Mouse (Mus musculus): Measurements from ENCODE around the gene Olfr1532-ps1. TPM values are rescaled to one million over a fixed set of nuclear protein-coding genes. Genes with fewer than 3 reads are reported as not detected.
"Not testable (repeated sequence)": the region's sequence is repeated elsewhere in the genome, so short reads cannot be mapped to it uniquely, and the experiment has no call there.

The Olfr1532-ps1 gene
- polyA plus RNA-seq (2014; fragmentation: Nextera tagmentation; extraction: Ambion mirVana): not detected in 2 replicates

GRCm38 (mm10) chr7:106907676-106908075 is at the start of gene Olfr1532-ps1:
Gene Olfr1532-ps1, plus strand, starts transcription at chr7:106908001.
- DNase-seq (no peak), ATAC-seq (ENCODE audit: low FRiP score, low TSS enrichment) (no peak)
- Histone ChIP-seq H3K36me3 (ENCODE audit: control insufficient read depth, insufficient read depth, low read length) (no peaks in the 10 kb centered on the region), H3K4me2 (ENCODE audit: low read length) (no peak within 1 kb of the TSS), H3K9me3 (ENCODE audit: control insufficient read depth, low read length) (no peaks in the 10 kb centered on the region), H3K27me3 (ENCODE audit: control insufficient read depth, insufficient read depth, low read length) (no peaks in the 10 kb centered on the region), H3K4me3 (replicated peaks; ENCODE audit: low read depth, low read length) (no peak within 1 kb of the TSS), H3K27ac (replicated peaks; ENCODE audit: low read depth, low read length) (no peak within 1 kb of the TSS), H3K4me1 (ENCODE audit: control insufficient read depth, insufficient read depth, low read length) (no peaks in the 10 kb centered on the region), H3K9ac (replicated peaks; ENCODE audit: low read length) (no peak within 1 kb of the TSS)
- WGBS: 65% methylated on average over 2 of the region's 2 CpGs

GRCm38 (mm10) chr7:106862885-106863284 is 44.9 kb upstream of the Olfr1532-ps1 start, which contains the start of gene Olfr704:
Gene Olfr704, plus strand, starts transcription at chr7:106863185.
- Histone ChIP-seq H3K27ac (replicated peaks; ENCODE audit: low read depth, low read length) (no peak within 1 kb of the TSS), H3K4me3 (replicated peaks; ENCODE audit: low read depth, low read length) (no peak within 1 kb of the TSS), H3K36me3 (ENCODE audit: control insufficient read depth, insufficient read depth, low read length) (no peaks in the 10 kb centered on the region), H3K27me3 (ENCODE audit: control insufficient read depth, insufficient read depth, low read length) (no peaks in the 10 kb centered on the region), H3K4me2 (ENCODE audit: low read length) (no peak within 1 kb of the TSS), H3K9me3 (ENCODE audit: control insufficient read depth, low read length) (no peaks in the 10 kb centered on the region), H3K9ac (replicated peaks; ENCODE audit: low read length) (no peak within 1 kb of the TSS), H3K4me1 (ENCODE audit: control insufficient read depth, insufficient read depth, low read length) (no peaks in the 10 kb centered on the region)
- DNase-seq: no peak
- ATAC-seq (ENCODE audit: low FRiP score, low TSS enrichment): no peak

- no peaks in the 10 kb centered on the region for H3K36me3 ChIP-seq (ENCODE audit: control insufficient read depth, insufficient read depth, low read length)
- H3K4me1 ChIP-seq (ENCODE audit: control insufficient read depth, insufficient read depth, low read length): no peaks in the 10 kb centered on the region
- no peak within 1 kb of the TSS for H3K4me2 ChIP-seq (ENCODE audit: low read length)
- H3K27ac ChIP-seq (replicated peaks; ENCODE audit: low read depth, low read length): no peak within 1 kb of the TSS
- ATAC-seq (ENCODE audit: low FRiP score, low TSS enrichment) (no peak), DNase-seq (no peak)
- no peaks in the 10 kb centered on the region for H3K9me3 ChIP-seq (ENCODE audit: control insufficient read depth, low read length)
- no peak within 1 kb of the TSS for H3K4me3 ChIP-seq (replicated peaks; ENCODE audit: low read depth, low read length)
- no peaks in the 10 kb centered on the region for H3K27me3 ChIP-seq (ENCODE audit: control insufficient read depth, insufficient read depth, low read length)
- WGBS: 84% methylated on average over 3 of the region's 3 CpGs
- H3K9ac ChIP-seq (replicated peaks; ENCODE audit: low read length): no peak within 1 kb of the TSS
Measured at GRCm38 (mm10) chr7:106876791-106877190, 31.0 kb upstream of the Olfr1532-ps1 start, which contains the start of gene Olfr705. Gene Olfr705, minus strand, starts transcription at chr7:106876891.

GRCm38 (mm10) chr7:106888062-106888461 is 19.7 kb upstream of the Olfr1532-ps1 start, which contains the start of gene Olfr706:
Gene Olfr706, minus strand, starts transcription at chr7:106888162.
- H3K27me3 ChIP-seq (ENCODE audit: control insufficient read depth, insufficient read depth, low read length): no peaks in the 10 kb centered on the region
- no peaks in the 10 kb centered on the region for H3K36me3 ChIP-seq (ENCODE audit: control insufficient read depth, insufficient read depth, low read length)
- H3K4me3 ChIP-seq (replicated peaks; ENCODE audit: low read depth, low read length): no peak within 1 kb of the TSS
- H3K27ac ChIP-seq (replicated peaks; ENCODE audit: low read depth, low read length): no peak within 1 kb of the TSS
- no peak within 1 kb of the TSS for H3K4me2 ChIP-seq (ENCODE audit: low read length)
- H3K4me1 ChIP-seq (ENCODE audit: control insufficient read depth, insufficient read depth, low read length): no peaks in the 10 kb centered on the region
- no peaks in the 10 kb centered on the region for H3K9me3 ChIP-seq (ENCODE audit: control insufficient read depth, low read length)
- WGBS: 93% methylated on average over 2 of the region's 2 CpGs
- no peak within 1 kb of the TSS for H3K9ac ChIP-seq (replicated peaks; ENCODE audit: low read length)
- no peak for DNase-seq
- ATAC-seq (ENCODE audit: low FRiP score, low TSS enrichment): no peak

GRCm38 (mm10) chr7:106901141-106901540 is 6.7 kb upstream of the Olfr1532-ps1 start, which contains the start of gene Olfr707:
Gene Olfr707, minus strand, starts transcription at chr7:106901241.
- ATAC-seq (ENCODE audit: low FRiP score, low TSS enrichment); H3K4me3 ChIP-seq (replicated peaks; ENCODE audit: low read depth, low read length); H3K4me2 ChIP-seq (ENCODE audit: low read length); H3K4me1 ChIP-seq (ENCODE audit: control insufficient read depth, insufficient read depth, low read length); H3K9ac ChIP-seq (replicated peaks; ENCODE audit: low read length); H3K9me3 ChIP-seq (ENCODE audit: control insufficient read depth, low read length); H3K36me3 ChIP-seq (ENCODE audit: control insufficient read depth, insufficient read depth, low read length); H3K27me3 ChIP-seq (ENCODE audit: control insufficient read depth, insufficient read depth, low read length); DNase-seq; H3K27ac ChIP-seq (replicated peaks; ENCODE audit: low read depth, low read length): not testable (repeated sequence)
- 83% methylated on average over 3 of the region's 3 CpGs for WGBS

GRCm38 (mm10) chr7:106920961-106921360 is 13.2 kb downstream of the Olfr1532-ps1 start:
- H3K36me3 ChIP-seq (ENCODE audit: control insufficient read depth, insufficient read depth, low read length); H3K27ac ChIP-seq (replicated peaks; ENCODE audit: low read depth, low read length); H3K4me2 ChIP-seq (ENCODE audit: low read length); H3K4me3 ChIP-seq (replicated peaks; ENCODE audit: low read depth, low read length); H3K4me1 ChIP-seq (ENCODE audit: control insufficient read depth, insufficient read depth, low read length); H3K27me3 ChIP-seq (ENCODE audit: control insufficient read depth, insufficient read depth, low read length); H3K9ac ChIP-seq (replicated peaks; ENCODE audit: low read length); DNase-seq; ATAC-seq (ENCODE audit: low FRiP score, low TSS enrichment); H3K9me3 ChIP-seq (ENCODE audit: control insufficient read depth, low read length): not testable (repeated sequence)
- WGBS: 73% methylated on average over 4 of the region's 7 CpGs

GRCm38 (mm10) chr7:106932119-106932518 is 24.3 kb downstream of the Olfr1532-ps1 start, which contains the start of gene Olfr709-ps1:
Gene Olfr709-ps1, minus strand, starts transcription at chr7:106932219.
- Histone ChIP-seq H3K36me3 (ENCODE audit: control insufficient read depth, insufficient read depth, low read length) (no peaks in the 10 kb centered on the region), H3K9me3 (ENCODE audit: control insufficient read depth, low read length) (no peaks in the 10 kb centered on the region), H3K4me2 (ENCODE audit: low read length) (no peak within 1 kb of the TSS), H3K27me3 (ENCODE audit: control insufficient read depth, insufficient read depth, low read length) (no peaks in the 10 kb centered on the region), H3K9ac (replicated peaks; ENCODE audit: low read length) (no peak within 1 kb of the TSS), H3K27ac (replicated peaks; ENCODE audit: low read depth, low read length) (no peak within 1 kb of the TSS), H3K4me3 (replicated peaks; ENCODE audit: low read depth, low read length) (no peak within 1 kb of the TSS), H3K4me1 (ENCODE audit: control insufficient read depth, insufficient read depth, low read length) (no peaks in the 10 kb centered on the region)
- DNase-seq (no peak), ATAC-seq (ENCODE audit: low FRiP score, low TSS enrichment) (no peak)

- no peak within 1 kb of the TSS for H3K4me3 ChIP-seq (replicated peaks; ENCODE audit: low read depth, low read length)
- no peak within 1 kb of the TSS for H3K27ac ChIP-seq (replicated peaks; ENCODE audit: low read depth, low read length)
- H3K9me3 ChIP-seq (ENCODE audit: control insufficient read depth, low read length): no peaks in the 10 kb centered on the region
- ATAC-seq (ENCODE audit: low FRiP score, low TSS enrichment): no peak
- DNase-seq: no peak
- no peak within 1 kb of the TSS for H3K4me2 ChIP-seq (ENCODE audit: low read length)
- no peak within 1 kb of the TSS for H3K9ac ChIP-seq (replicated peaks; ENCODE audit: low read length)
- no peaks in the 10 kb centered on the region for H3K36me3 ChIP-seq (ENCODE audit: control insufficient read depth, insufficient read depth, low read length)
- H3K27me3 ChIP-seq (ENCODE audit: control insufficient read depth, insufficient read depth, low read length): no peaks in the 10 kb centered on the region
- H3K4me1 ChIP-seq (ENCODE audit: control insufficient read depth, insufficient read depth, low read length): no peaks in the 10 kb centered on the region
- 75% methylated on average over 3 of the region's 3 CpGs for WGBS
Measured at GRCm38 (mm10) chr7:106948212-106948611, 40.4 kb downstream of the Olfr1532-ps1 start, which contains the start of gene Olfr710. Gene Olfr710, minus strand, starts transcription at chr7:106948312.

GRCm38 (mm10) chr7:106963837-106964236 is 56.0 kb downstream of the Olfr1532-ps1 start, which contains the start of gene Olfr6:
Gene Olfr6, minus strand, starts transcription at chr7:106963937.
- no peak for ATAC-seq (ENCODE audit: low FRiP score, low TSS enrichment)
- Histone ChIP-seq H3K9me3 (ENCODE audit: control insufficient read depth, low read length) (no peaks in the 10 kb centered on the region), H3K4me3 (replicated peaks; ENCODE audit: low read depth, low read length) (no peak within 1 kb of the TSS), H3K27ac (replicated peaks; ENCODE audit: low read depth, low read length) (no peak within 1 kb of the TSS), H3K27me3 (ENCODE audit: control insufficient read depth, insufficient read depth, low read length) (no peaks in the 10 kb centered on the region), H3K4me2 (ENCODE audit: low read length) (no peak within 1 kb of the TSS), H3K4me1 (ENCODE audit: control insufficient read depth, insufficient read depth, low read length) (no peaks in the 10 kb centered on the region), H3K9ac (replicated peaks; ENCODE audit: low read length) (no peak within 1 kb of the TSS), H3K36me3 (ENCODE audit: control insufficient read depth, insufficient read depth, low read length) (no peaks in the 10 kb centered on the region)
- 85% methylated on average over 1 of the region's 1 CpGs for WGBS
- no peak for DNase-seq

Data from midbrain, embryonic 14.5 days (tissue).